Mouse (Mus musculus): Measurements from ENCODE around the gene Zscan21. TPM values are rescaled to one million over a fixed set of nuclear protein-coding genes. Genes with fewer than 3 reads are reported as not detected.
A peak's percentile ranks its signal among the peaks of the same experiment; 100 is the strongest.

Zscan21 gene
- polyA plus RNA-seq, 1 experiment from 2014 or later, result 118 TPM

DNA sequence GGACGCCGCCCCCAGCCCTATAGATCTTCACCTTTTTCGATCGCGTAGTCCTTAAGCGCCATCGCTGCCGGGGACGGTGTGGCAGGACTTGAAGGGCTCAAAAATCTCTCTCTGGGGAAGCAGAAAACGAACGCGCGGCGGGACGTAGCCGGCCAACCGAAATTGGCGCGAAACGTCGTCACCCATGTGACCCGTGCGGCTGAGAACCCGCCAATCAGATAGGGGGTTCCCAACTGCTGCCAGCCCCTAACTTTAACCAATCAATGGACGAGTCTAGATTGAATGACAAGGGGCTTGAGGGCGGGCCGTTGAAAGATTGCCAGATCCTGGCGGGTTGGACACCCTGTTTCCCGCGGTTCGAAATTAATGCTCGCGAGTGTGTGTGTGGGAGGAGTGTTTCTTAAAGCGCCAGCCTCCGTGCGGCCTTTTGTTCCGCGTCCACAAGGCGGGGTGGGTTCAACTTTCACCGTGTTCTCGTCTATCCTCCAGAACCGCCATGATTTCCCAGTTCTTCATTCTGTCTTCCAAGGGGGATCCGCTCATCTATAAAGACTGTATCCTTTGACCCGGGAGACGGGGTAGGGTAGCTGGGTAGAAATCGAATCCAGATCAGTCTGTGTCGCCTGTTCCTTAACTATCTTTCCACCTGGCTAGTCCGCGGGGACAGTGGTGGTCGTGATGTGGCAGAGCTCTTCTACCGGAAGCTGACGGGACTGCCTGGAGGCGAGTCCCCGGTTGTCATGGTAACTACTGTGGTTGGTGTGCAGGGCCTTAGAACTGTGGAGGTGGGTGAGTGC is 55.2 kb downstream of the Zscan21 start, which contains the start of the genes Ap4m1 and Mcm7:
Ap4m1 (plus strand) TSS at position 308 of the 797 bp plus-strand sequence.
Mcm7 (minus strand) TSS at position 728 of the 797 bp plus-strand sequence.
- Histone ChIP-seq H3K27ac (replicated peaks) (peak within 1 kb of the TSS; percentile 98), H3K27me3 (no peaks in the 10 kb centered on the region), H3K9me3 (no peaks in the 10 kb centered on the region), H3K9ac (replicated peaks) (peak within 1 kb of the TSS; percentile 79), H3K36me3 (peaks cover 47% of the 10 kb centered on the region), H3K4me1 (peaks cover 31% of the 10 kb centered on the region), H3K4me2 (replicated peaks) (peak within 1 kb of the TSS; percentile 85), H3K4me3 (peak within 1 kb of the TSS; percentile 83)
- ATAC-seq (replicated peaks), result peak; percentile 95
- under 1% methylated on average over 54 of the region's 54 CpGs for WGBS

DNA sequence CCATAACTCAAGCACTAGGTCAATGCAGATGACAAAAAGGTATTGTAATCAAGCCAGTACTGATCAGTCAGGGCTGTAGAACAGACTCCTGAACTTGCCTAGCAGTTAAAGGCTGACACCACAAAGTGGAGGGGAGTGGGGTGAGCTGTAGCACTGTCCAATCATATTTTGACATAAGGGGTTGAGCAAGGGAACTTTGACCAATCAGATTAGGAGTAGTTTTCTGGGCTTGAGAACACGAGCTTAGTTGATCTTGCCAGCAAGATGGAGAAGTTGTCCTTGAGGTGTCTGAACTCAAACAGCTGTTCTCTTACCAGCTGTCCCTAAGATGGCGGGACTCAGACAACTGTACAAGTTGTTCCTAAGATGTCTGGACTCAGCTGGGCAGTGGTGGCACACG is 56.5 kb downstream of the Zscan21 start:
- ATAC-seq (replicated peaks), result no peak
- Histone ChIP-seq H3K9ac (replicated peaks) (no peak overlapping the region), H3K4me1 (peaks cover 31% of the 10 kb centered on the region), H3K36me3 (peaks cover 47% of the 10 kb centered on the region), H3K4me3 (peak overlapping the region; percentile 83), H3K27me3 (no peaks in the 10 kb centered on the region), H3K9me3 (no peaks in the 10 kb centered on the region), H3K4me2 (replicated peaks) (peak overlapping the region; percentile 41; the same call in 1 of the 2 replicates), H3K27ac (replicated peaks) (no peak overlapping the region)
- 86% methylated on average over 3 of the region's 3 CpGs for WGBS

MicroRNAs within 50 kb of the gene (microRNA counts, 519-probe panel; counts per million panel counts)
- microRNA mmu-miR-106b, result 3,957 counts per million, percentile 91 among the panel's probes with 10 or more counts
- 4,601 counts per million, percentile 96 among the panel's probes with 10 or more counts for microRNA mmu-miR-25
- 3,978 counts per million, percentile 91 among the panel's probes with 10 or more counts for microRNA mmu-miR-93

Small RNA genes within 50 kb of the gene (microRNA-seq; reads per million reads assigned to microRNA genes)
- 9,665 reads per million, percentile 96 among the genes with 10 or more reads in this experiment for gene Mir106b
- gene Mir25, result 677 reads per million, percentile 76 among the genes with 10 or more reads in this experiment
- gene Mir93, result 18,969 reads per million, percentile 98 among the genes with 10 or more reads in this experiment

Other genes with a start within 250 kb of the Zscan21 start
- not detected in 2 replicates for gene Pilrb2, start 245.1 kb upstream of the Zscan21 start, polyA plus RNA-seq (2015; fragmentation: Nextera tagmentation; extraction: Ambion mirVana)
- gene Cyp3a13, start 195.3 kb upstream of the Zscan21 start, polyA plus RNA-seq (2015; fragmentation: Nextera tagmentation; extraction: Ambion mirVana), result not detected in 2 replicates
- gene Gjc3, start 153.8 kb upstream of the Zscan21 start, polyA plus RNA-seq (2015; fragmentation: Nextera tagmentation; extraction: Ambion mirVana), result 0.11 TPM in 2 replicates
- gene Azgp1, start 135.4 kb upstream of the Zscan21 start, polyA plus RNA-seq (2015; fragmentation: Nextera tagmentation; extraction: Ambion mirVana), result not detected in 2 replicates
- not detected in 2 replicates for gene Smok3a, start 95.6 kb upstream of the Zscan21 start, polyA plus RNA-seq (2015; fragmentation: Nextera tagmentation; extraction: Ambion mirVana)
- not detected in 2 replicates for gene Smok3b, start 95.5 kb upstream of the Zscan21 start, polyA plus RNA-seq (2015; fragmentation: Nextera tagmentation; extraction: Ambion mirVana)
- not detected in 2 replicates for gene Smok3c, start 63.7 kb upstream of the Zscan21 start, polyA plus RNA-seq (2015; fragmentation: Nextera tagmentation; extraction: Ambion mirVana)
- 27.8 and 28.0 TPM in 2 replicates for gene Zkscan1, start 31.8 kb upstream of the Zscan21 start, polyA plus RNA-seq (2015; fragmentation: Nextera tagmentation; extraction: Ambion mirVana)
- 42.5 and 47.1 TPM in 2 replicates for gene Zfp113, start 38.8 kb downstream of the Zscan21 start, polyA plus RNA-seq (2015; fragmentation: Nextera tagmentation; extraction: Ambion mirVana)
- gene Cops6, start 44.2 kb downstream of the Zscan21 start, polyA plus RNA-seq (2015; fragmentation: Nextera tagmentation; extraction: Ambion mirVana), result 289 and 293 TPM in 2 replicates
- gene Ap4m1, start 55.1 kb downstream of the Zscan21 start, polyA plus RNA-seq (2015; fragmentation: Nextera tagmentation; extraction: Ambion mirVana), result 29.5 and 29.6 TPM in 2 replicates
- 188 and 191 TPM in 2 replicates for gene Mcm7, start 55.5 kb downstream of the Zscan21 start, polyA plus RNA-seq (2015; fragmentation: Nextera tagmentation; extraction: Ambion mirVana)
- 90.9 and 96.2 TPM in 2 replicates for gene Taf6, start 70.5 kb downstream of the Zscan21 start, polyA plus RNA-seq (2015; fragmentation: Nextera tagmentation; extraction: Ambion mirVana)
- 34.7 and 36.8 TPM in 2 replicates for gene Cnpy4, start 70.6 kb downstream of the Zscan21 start, polyA plus RNA-seq (2015; fragmentation: Nextera tagmentation; extraction: Ambion mirVana)
- 12.9 and 14.0 TPM in 2 replicates for gene Mblac1, start 77.4 kb downstream of the Zscan21 start, polyA plus RNA-seq (2015; fragmentation: Nextera tagmentation; extraction: Ambion mirVana)
- gene Nxpe5, start 109.0 kb downstream of the Zscan21 start, polyA plus RNA-seq (2015; fragmentation: Nextera tagmentation; extraction: Ambion mirVana), result not detected in 2 replicates
- gene Lamtor4, start 138.6 kb downstream of the Zscan21 start, polyA plus RNA-seq (2015; fragmentation: Nextera tagmentation; extraction: Ambion mirVana), result 75.3 and 84.8 TPM in 2 replicates
- gene BC037034, start 147.1 kb downstream of the Zscan21 start, polyA plus RNA-seq (2015; fragmentation: Nextera tagmentation; extraction: Ambion mirVana), result 12.9 and 14.0 TPM in 2 replicates
- 1.6 and 2.1 TPM in 2 replicates for gene Gal3st4, start 155.9 kb downstream of the Zscan21 start, polyA plus RNA-seq (2015; fragmentation: Nextera tagmentation; extraction: Ambion mirVana)
- 0.04 and 0.09 TPM in 2 replicates for gene Gm43720, start 163.1 kb downstream of the Zscan21 start, polyA plus RNA-seq (2015; fragmentation: Nextera tagmentation; extraction: Ambion mirVana)
- 177 and 189 TPM in 2 replicates for gene Gpc2, start 163.1 kb downstream of the Zscan21 start, polyA plus RNA-seq (2015; fragmentation: Nextera tagmentation; extraction: Ambion mirVana)
- gene Stag3, start 163.3 kb downstream of the Zscan21 start, polyA plus RNA-seq (2015; fragmentation: Nextera tagmentation; extraction: Ambion mirVana), result 4.4 and 4.6 TPM in 2 replicates
- not detected in 2 replicates for gene Pvrig, start 225.1 kb downstream of the Zscan21 start, polyA plus RNA-seq (2015; fragmentation: Nextera tagmentation; extraction: Ambion mirVana)

All from forebrain, embryonic 15.5 days (tissue).